Mouse (Mus musculus): ENCODE measurements around the gene Ubp1. TPM values are rescaled to one million over a fixed set of nuclear protein-coding genes. Genes with fewer than 3 reads are reported as not detected.
"Not testable (repeated sequence)": the region's sequence is repeated elsewhere in the genome, so short reads cannot be mapped to it uniquely, and the experiment has no call there.

Ubp1 gene
- 10 to 100 TPM; 89.4 to 90.8 TPM for total RNA-seq (2021)
- long read RNA-seq, experiment 1, partial matches to known transcripts: 1 of 27 reads
- long read RNA-seq, experiment 1, other reads (novel, unspliced or antisense): 25 of 27 reads
- long read RNA-seq, experiment 2, partial matches to known transcripts: 6 of 35 reads
- long read RNA-seq, experiment 2, other reads (novel, unspliced or antisense): 26 of 35 reads

GRCm38 (mm10) chr9:113930534-113931374 is at the start of gene Ubp1:
Ubp1 (plus strand) TSS chr9:113930934.
- DNase-seq (ENCODE audit: low spot score in 2 of 2): peak; percentile 71 to 86

- DNase-seq (ENCODE audit: low spot score in 2 of 2): no peak
Measured at GRCm38 (mm10) chr9:113894903-113895302, 35.8 kb upstream of the Ubp1 start.

- DNase-seq (ENCODE audit: low spot score in 2 of 2): no peak
Measured at GRCm38 (mm10) chr9:113903136-113903535, 27.6 kb upstream of the Ubp1 start.

- not testable (repeated sequence) for DNase-seq (ENCODE audit: low spot score in 2 of 2)
Measured at GRCm38 (mm10) chr9:113904315-113904714, 26.4 kb upstream of the Ubp1 start.

GRCm38 (mm10) chr9:113915789-113916188 is 14.9 kb upstream of the Ubp1 start:
- no peak for DNase-seq (ENCODE audit: low spot score in 2 of 2)

- no peak for DNase-seq (ENCODE audit: low spot score in 2 of 2)
Measured at GRCm38 (mm10) chr9:113922677-113923076, 8.1 kb upstream of the Ubp1 start.

GRCm38 (mm10) chr9:113924883-113925282 is 5.9 kb upstream of the Ubp1 start:
- no peak for DNase-seq (ENCODE audit: low spot score in 2 of 2)

- DNase-seq (ENCODE audit: low spot score in 2 of 2): no peak
Measured at GRCm38 (mm10) chr9:113928591-113928990, 2.1 kb upstream of the Ubp1 start.

GRCm38 (mm10) chr9:113929676-113930075 is 1.1 kb upstream of the Ubp1 start:
- DNase-seq (ENCODE audit: low spot score in 2 of 2): no peak

- peak in 1 of 2 experiments; percentile 12 for DNase-seq (ENCODE audit: low spot score in 2 of 2)
Measured at GRCm38 (mm10) chr9:113931375-113932099, 803 bp downstream of the Ubp1 start.

- peak in 1 of 2 experiments; percentile 7 for DNase-seq (ENCODE audit: low spot score in 2 of 2)
Measured at GRCm38 (mm10) chr9:113932100-113932470, 1.4 kb downstream of the Ubp1 start.

GRCm38 (mm10) chr9:113932501-113932900 is 1.8 kb downstream of the Ubp1 start:
- no peak for DNase-seq (ENCODE audit: low spot score in 2 of 2)

GRCm38 (mm10) chr9:113935638-113936037 is 4.9 kb downstream of the Ubp1 start:
- DNase-seq (ENCODE audit: low spot score in 2 of 2): no peak

- DNase-seq (ENCODE audit: low spot score in 2 of 2): no peak
Measured at GRCm38 (mm10) chr9:113939063-113939850, 8.5 kb downstream of the Ubp1 start.

GRCm38 (mm10) chr9:113941103-113941805 is 10.5 kb downstream of the Ubp1 start:
- DNase-seq (ENCODE audit: low spot score in 2 of 2): no peak

GRCm38 (mm10) chr9:113943372-113943771 is 12.6 kb downstream of the Ubp1 start:
- no peak for DNase-seq (ENCODE audit: low spot score in 2 of 2)

- no peak for DNase-seq (ENCODE audit: low spot score in 2 of 2)
Measured at GRCm38 (mm10) chr9:113947216-113947615, 16.5 kb downstream of the Ubp1 start.

GRCm38 (mm10) chr9:113957777-113958176 is 27.0 kb downstream of the Ubp1 start:
- no peak for DNase-seq (ENCODE audit: low spot score in 2 of 2)

GRCm38 (mm10) chr9:113963718-113964117 is 33.0 kb downstream of the Ubp1 start:
- no peak for DNase-seq (ENCODE audit: low spot score in 2 of 2)

GRCm38 (mm10) chr9:113964415-113964814 is 33.7 kb downstream of the Ubp1 start:
- DNase-seq (ENCODE audit: low spot score in 2 of 2): no peak

All from adrenal gland, postnatal 4 days (tissue).